Mouse (Mus musculus) erythroblast, adult 5-6 weeks (primary cell): ENCODE data around the gene Dock6. TPM values are rescaled to one million over a fixed set of nuclear protein-coding genes. Genes with fewer than 3 reads are reported as not detected.

Experiments
- ATAC-seq: replicated peaks from 2 replicates; pipeline ENCODE4 v1.8.0; 2016; ENCODE audit warnings: moderate number of reproducible peaks, mild to moderate bottlenecking, moderate TSS enrichment, inconsistent platforms; ENCODE audit not compliant: poor library complexity, low FRiP score, severe bottlenecking
- total RNA-seq, 2 experiments: library from RNA; stranded (forward) in 1 of 2; stranded (reverse) in 1 of 2; fragments of 150-400 nt in 1 of 2; fragments of 200-764, 138-1000 nt in 1 of 2; gene quantifications; 2 replicates each; pipeline versions ENCODE4 v1.2.3 to v1.2.4; 2015 to 2017; ENCODE audit warnings: low replicate concordance in 2 of 2

Dock6 gene
- total RNA-seq, 2 experiments from 2014 or later, result not detected

- ATAC-seq, result no peak
Measured at GRCm38 (mm10) chr9:21754516-21755321, 97.7 kb downstream of the Dock6 start.

GRCm38 (mm10) chr9:21754003-21754402 is 98.4 kb downstream of the Dock6 start:
- no peak for ATAC-seq

- no peak for ATAC-seq
Measured at GRCm38 (mm10) chr9:21752252-21752792, 100.1 kb downstream of the Dock6 start.

GRCm38 (mm10) chr9:21751347-21751746 is 101.1 kb downstream of the Dock6 start:
- ATAC-seq, result no peak

GRCm38 (mm10) chr9:21750370-21750769 is 102.1 kb downstream of the Dock6 start:
- ATAC-seq, result no peak

Other genes starting within 250 kb of the Dock6 start
- gene Smarca4, start 236.5 kb downstream of the Dock6 start, total RNA-seq (2015; ENCODE audit: low replicate concordance), result 18.4 and 19.6 TPM in 2 replicates
- 25.8 and 33.6 TPM in 2 replicates for gene Smarca4, start 236.5 kb downstream of the Dock6 start, total RNA-seq (2017; ENCODE audit: low replicate concordance)
- 2.5 and 6.9 TPM in 2 replicates for gene Ldlr, start 129.2 kb downstream of the Dock6 start, total RNA-seq (2015; ENCODE audit: low replicate concordance)
- 3.7 and 5.4 TPM in 2 replicates for gene Ldlr, start 129.2 kb downstream of the Dock6 start, total RNA-seq (2017; ENCODE audit: low replicate concordance)
- 28.0 and 63.8 TPM in 2 replicates for gene Spc24, start 92.3 kb downstream of the Dock6 start, total RNA-seq (2015; ENCODE audit: low replicate concordance)
- 23.6 and 31.9 TPM in 2 replicates for gene Spc24, start 92.3 kb downstream of the Dock6 start, total RNA-seq (2017; ENCODE audit: low replicate concordance)
- gene Kank2, start 53.9 kb downstream of the Dock6 start, total RNA-seq (2015; ENCODE audit: low replicate concordance), result 1.2 TPM in 1 of 2 replicates, not detected in the other
- 0.09 TPM in 1 of 2 replicates, not detected in the other for gene Kank2, start 53.9 kb downstream of the Dock6 start, total RNA-seq (2017; ENCODE audit: low replicate concordance)
- 1.3 TPM in 1 of 2 replicates, not detected in the other for gene Angptl8, start 17.1 kb downstream of the Dock6 start, total RNA-seq (2015; ENCODE audit: low replicate concordance)
- not detected in 2 replicates for gene Angptl8, start 17.1 kb downstream of the Dock6 start, total RNA-seq (2017; ENCODE audit: low replicate concordance)
- gene Rab3d, start 65.6 kb upstream of the Dock6 start, total RNA-seq (2015; ENCODE audit: low replicate concordance), result 17.1 and 21.5 TPM in 2 replicates
- gene Rab3d, start 65.6 kb upstream of the Dock6 start, total RNA-seq (2017; ENCODE audit: low replicate concordance), result 11.2 and 13.4 TPM in 2 replicates
- gene Ccdc159, start 74.8 kb upstream of the Dock6 start, total RNA-seq (2015; ENCODE audit: low replicate concordance), result not detected in 2 replicates
- gene Ccdc159, start 74.8 kb upstream of the Dock6 start, total RNA-seq (2017; ENCODE audit: low replicate concordance), result not detected in 2 replicates
- 9.8 and 15.7 TPM in 2 replicates for gene Tmem205, start 74.9 kb upstream of the Dock6 start, total RNA-seq (2015; ENCODE audit: low replicate concordance)
- gene Tmem205, start 74.9 kb upstream of the Dock6 start, total RNA-seq (2017; ENCODE audit: low replicate concordance), result 1.5 TPM in 2 replicates
- 0.42 TPM in 1 of 2 replicates, not detected in the other for gene Plppr2, start 84.4 kb upstream of the Dock6 start, total RNA-seq (2015; ENCODE audit: low replicate concordance)
- not detected in 2 replicates for gene Plppr2, start 84.4 kb upstream of the Dock6 start, total RNA-seq (2017; ENCODE audit: low replicate concordance)
- 0.58 and 1.5 TPM in 2 replicates for gene Swsap1, start 103.1 kb upstream of the Dock6 start, total RNA-seq (2015; ENCODE audit: low replicate concordance)
- gene Swsap1, start 103.1 kb upstream of the Dock6 start, total RNA-seq (2017; ENCODE audit: low replicate concordance), result 3.8 and 6.6 TPM in 2 replicates
- 68.1 and 70.3 TPM in 2 replicates for gene Epor, start 110.9 kb upstream of the Dock6 start, total RNA-seq (2015; ENCODE audit: low replicate concordance)
- 70.3 and 91.0 TPM in 2 replicates for gene Epor, start 110.9 kb upstream of the Dock6 start, total RNA-seq (2017; ENCODE audit: low replicate concordance)
- gene Rgl3, start 136.8 kb upstream of the Dock6 start, total RNA-seq (2015; ENCODE audit: low replicate concordance), result not detected in 2 replicates
- not detected in 2 replicates for gene Rgl3, start 136.8 kb upstream of the Dock6 start, total RNA-seq (2017; ENCODE audit: low replicate concordance)
- gene Ccdc151, start 150.0 kb upstream of the Dock6 start, total RNA-seq (2015; ENCODE audit: low replicate concordance), result 4.2 TPM in 1 of 2 replicates, not detected in the other
- gene Ccdc151, start 150.0 kb upstream of the Dock6 start, total RNA-seq (2017; ENCODE audit: low replicate concordance), result 0.84 and 0.85 TPM in 2 replicates
- 13.1 and 13.4 TPM in 2 replicates for gene Prkcsh, start 150.2 kb upstream of the Dock6 start, total RNA-seq (2015; ENCODE audit: low replicate concordance)
- gene Prkcsh, start 150.2 kb upstream of the Dock6 start, total RNA-seq (2017; ENCODE audit: low replicate concordance), result 20.2 and 25.0 TPM in 2 replicates
- not detected in 2 replicates for gene Elavl3, start 199.4 kb upstream of the Dock6 start, total RNA-seq (2015; ENCODE audit: low replicate concordance)
- not detected in 2 replicates for gene Elavl3, start 199.4 kb upstream of the Dock6 start, total RNA-seq (2017; ENCODE audit: low replicate concordance)
- not detected in 2 replicates for gene Gm49318, start 218.6 kb upstream of the Dock6 start, total RNA-seq (2015; ENCODE audit: low replicate concordance)
- gene Gm49318, start 218.6 kb upstream of the Dock6 start, total RNA-seq (2017; ENCODE audit: low replicate concordance), result not detected in 2 replicates
- gene Zfp653, start 218.7 kb upstream of the Dock6 start, total RNA-seq (2015; ENCODE audit: low replicate concordance), result 1.0 and 4.0 TPM in 2 replicates
- gene Zfp653, start 218.7 kb upstream of the Dock6 start, total RNA-seq (2017; ENCODE audit: low replicate concordance), result 1.6 and 2.8 TPM in 2 replicates
- gene Ecsit, start 232.8 kb upstream of the Dock6 start, total RNA-seq (2015; ENCODE audit: low replicate concordance), result 1.9 and 3.3 TPM in 2 replicates
- 3.5 and 4.2 TPM in 2 replicates for gene Ecsit, start 232.8 kb upstream of the Dock6 start, total RNA-seq (2017; ENCODE audit: low replicate concordance)
- not detected in 2 replicates for gene Cnn1, start 246.6 kb upstream of the Dock6 start, total RNA-seq (2015; ENCODE audit: low replicate concordance)
- not detected in 2 replicates for gene Cnn1, start 246.6 kb upstream of the Dock6 start, total RNA-seq (2017; ENCODE audit: low replicate concordance)